Mouse (Mus musculus) T-helper 1 cell (primary cell): Measurements from ENCODE around the gene Nrf1.

ENCODE experiments used
- in situ Hi-C: fragments of 300-600 bp; cut with MboI, MseI; formaldehyde crosslinking; loops from one replicate; pipeline ENCODE4 v1.15.1; 2025; ENCODE audit warnings: high pct_unique_total_duplicates

Gene Nrf1

GRCm38 (mm10) chr6:30047271-30048162 lies at the start of gene Nrf1:
TSS of gene Nrf1 (plus strand) at chr6:30047988.
- in situ Hi-C loops = loop anchor here (10.0 kb wide), 1 partner anchor 283 kb away; the partner anchor contains the start of gene Ahcyl2

GRCm38 (mm10) chr6:29998140-29998539 lies 49.6 kb upstream of the Nrf1 start:
- in situ Hi-C loops = no loop called here

GRCm38 (mm10) chr6:29998771-29999170 lies 49.0 kb upstream of the Nrf1 start:
- in situ Hi-C loops = no loop called here

- in situ Hi-C loops = no loop called here
Measured at GRCm38 (mm10) chr6:30002628-30003027, 45.2 kb upstream of the Nrf1 start.

- in situ Hi-C loops = no loop called here
Measured at GRCm38 (mm10) chr6:30005851-30006250, 41.9 kb upstream of the Nrf1 start.

GRCm38 (mm10) chr6:30009204-30009603 lies 38.6 kb upstream of the Nrf1 start:
- in situ Hi-C loops = no loop called here

- in situ Hi-C loops = loop anchor here (5.0 kb wide), 1 partner anchor 66 kb away; no protein-coding TSS in a partner anchor
Measured at GRCm38 (mm10) chr6:30013520-30013919, 34.3 kb upstream of the Nrf1 start.

- in situ Hi-C loops = loop anchor here (5.0 kb wide), 1 partner anchor 67 kb away; no protein-coding TSS in a partner anchor
Measured at GRCm38 (mm10) chr6:30014187-30014864, 33.5 kb upstream of the Nrf1 start.

GRCm38 (mm10) chr6:30021241-30021640 lies 26.5 kb upstream of the Nrf1 start:
- in situ Hi-C loops = no loop called here

- in situ Hi-C loops = no loop called here
Measured at GRCm38 (mm10) chr6:30021656-30022055, 26.1 kb upstream of the Nrf1 start.

- in situ Hi-C loops = no loop called here
Measured at GRCm38 (mm10) chr6:30026799-30027198, 21.0 kb upstream of the Nrf1 start.

GRCm38 (mm10) chr6:30028358-30028757 lies 19.4 kb upstream of the Nrf1 start:
- in situ Hi-C loops = no loop called here

GRCm38 (mm10) chr6:30035112-30035511 lies 12.7 kb upstream of the Nrf1 start:
- in situ Hi-C loops = no loop called here

- in situ Hi-C loops = loop anchor here (10.0 kb wide), 1 partner anchor 277 kb away; the partner anchor contains the start of gene Ahcyl2
Measured at GRCm38 (mm10) chr6:30041498-30041897, 6.3 kb upstream of the Nrf1 start.

- in situ Hi-C loops = loop anchor here (10.0 kb wide), 1 partner anchor 278 kb away; the partner anchor contains the start of gene Ahcyl2
Measured at GRCm38 (mm10) chr6:30042483-30042882, 5.3 kb upstream of the Nrf1 start.

GRCm38 (mm10) chr6:30048163-30048500 lies 344 bp downstream of the Nrf1 start:
- in situ Hi-C loops = loop anchor here (10.0 kb wide), 1 partner anchor 283 kb away; the partner anchor contains the start of gene Ahcyl2

- in situ Hi-C loops = loop anchor here (10.0 kb wide), 1 partner anchor 284 kb away; the partner anchor contains the start of gene Ahcyl2
Measured at GRCm38 (mm10) chr6:30048501-30049353, 939 bp downstream of the Nrf1 start.

GRCm38 (mm10) chr6:30053116-30053515 lies 5.3 kb downstream of the Nrf1 start:
- in situ Hi-C loops = no loop called here

GRCm38 (mm10) chr6:30062544-30062943 lies 14.8 kb downstream of the Nrf1 start:
- in situ Hi-C loops = no loop called here

- in situ Hi-C loops = no loop called here
Measured at GRCm38 (mm10) chr6:30065369-30065768, 17.6 kb downstream of the Nrf1 start.

- in situ Hi-C loops = no loop called here
Measured at GRCm38 (mm10) chr6:30066746-30067145, 19.0 kb downstream of the Nrf1 start.
